Mouse (Mus musculus) C2C12 (cell line): Measurements from ENCODE around the gene B3glct.

Experiments used
- CEBPB ChIP-seq: IDR thresholded peaks from one replicate; pipeline ENCODE4 v1.6.1; 2011; ENCODE audit warnings: low read depth, mild to moderate bottlenecking, control low read depth, moderate library complexity
- CTCF ChIP-seq: IDR thresholded peaks from one replicate; pipeline ENCODE4 v1.5.1; 2011; ENCODE audit not compliant: control insufficient read depth, insufficient read depth, insufficient read length
- FOSL1 ChIP-seq: IDR thresholded peaks from one replicate; pipeline ENCODE4 v1.8.0; 2011; ENCODE audit warnings: mild to moderate bottlenecking, low read length; ENCODE audit not compliant: poor library complexity, insufficient read depth, severe bottlenecking
- MAX ChIP-seq: IDR thresholded peaks from one replicate; pipeline ENCODE4 v1.6.1; 2011; ENCODE audit warnings: mild to moderate bottlenecking, control low read depth
- MYOD1 ChIP-seq: IDR thresholded peaks from one replicate; pipeline ENCODE4 v1.6.1; 2011; ENCODE audit warnings: low read depth; ENCODE audit not compliant: control insufficient read depth, insufficient read length
- MYOG ChIP-seq: IDR thresholded peaks from one replicate; pipeline ENCODE4 v1.6.1; 2011; ENCODE audit not compliant: control insufficient read depth, insufficient read length; ENCODE audit errors: extremely low read depth
- USF1 ChIP-seq: IDR thresholded peaks from one replicate; pipeline ENCODE4 v1.6.1; 2011; ENCODE audit warnings: low read depth, mild to moderate bottlenecking, control low read depth, moderate library complexity

- TF ChIP-seq CTCF (no peak), MAX (no peak), FOSL1 (no peak), USF1 (no peak), MYOG (no peak), MYOD1 (no peak), CEBPB (no peak)
Observed at GRCm38 (mm10) chr5:149637306-149637705, 40.7 kb upstream of the B3glct start.
